Mouse (Mus musculus) cerebellum, adult 2 months (tissue): ENCODE results near the gene 4930564D02Rik.

Source experiments
- CTCF ChIP-seq: fragments of 200-500 bp; IDR thresholded peaks from 2 replicates; pipeline ENCODE4 v1.5.1; 2011; ENCODE audit warnings: low read depth, mild to moderate bottlenecking, control low read depth, low read length, moderate library complexity, borderline replicate concordance; ENCODE audit not compliant: insufficient read depth
- POLR2A ChIP-seq: fragments of 200-500 bp; IDR thresholded peaks from 2 replicates; pipeline ENCODE4 v1.6.1; 2011; ENCODE audit warnings: low read length, control low read depth, borderline replicate concordance; ENCODE audit not compliant: insufficient read depth

DNA sequence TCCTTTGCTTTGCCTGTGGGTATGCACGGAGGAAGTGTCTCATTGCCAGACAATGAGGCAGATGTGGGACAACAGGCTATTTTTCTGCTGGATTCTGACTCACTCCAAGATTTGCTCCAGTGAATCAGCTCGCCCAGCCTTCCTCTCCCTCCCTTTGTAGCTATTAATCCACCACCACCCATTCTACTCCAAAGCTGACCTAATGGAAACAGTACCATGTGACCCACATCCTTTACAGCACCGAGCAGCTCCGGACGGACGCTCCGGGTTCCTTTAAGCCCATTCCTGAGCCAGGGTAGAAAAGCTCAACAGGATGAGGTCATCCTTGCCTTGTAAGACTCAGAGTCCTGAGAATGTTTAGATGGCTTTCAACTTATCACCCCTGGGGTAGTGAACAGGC is 11.7 kb upstream of the 4930564D02Rik start:
- no peak for TF ChIP-seq POLR2A
- TF ChIP-seq CTCF, result no peak
